Mouse (Mus musculus): ENCODE measurements at regions not wholly inside any gene's neighbourhood (a gene's known extent, or its start where the extent isn't known, plus 50 kb on each side); places are given as distances from the start of the nearest gene placed in this dataset.
A peak's percentile ranks its signal among the peaks of the same experiment; 100 is the strongest.

GRCm38 (mm10) chr5:111897568-111897967, 163.8 kb downstream of the Gm26897 start:
- no peak for DNase-seq

- DNase-seq: no peak
Observed at GRCm38 (mm10) chr5:111898482-111898881, 164.8 kb downstream of the Gm26897 start.

GRCm38 (mm10) chr5:111901197-111901596, 167.5 kb downstream of the Gm26897 start:
- no peak for DNase-seq

- DNase-seq: no peak
Observed at GRCm38 (mm10) chr5:111901678-111902077, 168.0 kb downstream of the Gm26897 start.

GRCm38 (mm10) chr5:111908085-111908484, 174.4 kb downstream of the Gm26897 start:
- no peak for DNase-seq

- no peak for DNase-seq
Observed at GRCm38 (mm10) chr5:111910514-111910913, 176.8 kb downstream of the Gm26897 start.

- no peak for DNase-seq
Observed at GRCm38 (mm10) chr5:111913354-111913753, 179.6 kb downstream of the Gm26897 start.

GRCm38 (mm10) chr5:111914296-111914695, 180.6 kb downstream of the Gm26897 start:
- DNase-seq: no peak

- DNase-seq: no peak
Observed at GRCm38 (mm10) chr5:111917643-111918252, 184.0 kb downstream of the Gm26897 start.

- DNase-seq: no peak
Observed at GRCm38 (mm10) chr5:111918888-111919287, 185.2 kb downstream of the Gm26897 start.

GRCm38 (mm10) chr5:111922991-111923701, 189.4 kb downstream of the Gm26897 start:
- no peak for DNase-seq

GRCm38 (mm10) chr5:111925757-111926156, 192.0 kb downstream of the Gm26897 start:
- no peak for DNase-seq

- DNase-seq: no peak
Observed at GRCm38 (mm10) chr5:111929180-111929990, 195.7 kb downstream of the Gm26897 start.

- no peak for DNase-seq
Observed at GRCm38 (mm10) chr5:111929991-111930339, 196.2 kb downstream of the Gm26897 start.

- DNase-seq: no peak
Observed at GRCm38 (mm10) chr5:111931733-111932132, 198.0 kb downstream of the Gm26897 start.

- peak; percentile 97 for DNase-seq
Observed at GRCm38 (mm10) chr5:111935381-111936134, 201.8 kb downstream of the Gm26897 start.

- peak; percentile 70 for DNase-seq
Observed at GRCm38 (mm10) chr5:111941831-111942230, 208.1 kb downstream of the Gm26897 start.

- DNase-seq: no peak
Observed at GRCm38 (mm10) chr5:111942792-111943191, 209.1 kb downstream of the Gm26897 start.

GRCm38 (mm10) chr5:111943337-111944162, 209.8 kb downstream of the Gm26897 start:
- DNase-seq: peak; percentile 84

GRCm38 (mm10) chr5:111944273-111944971, 210.7 kb downstream of the Gm26897 start:
- peak; percentile 80 for DNase-seq

GRCm38 (mm10) chr5:111944972-111945285, 211.2 kb downstream of the Gm26897 start:
- DNase-seq: peak; percentile 70

GRCm38 (mm10) chr5:111946281-111946680, 212.6 kb downstream of the Gm26897 start:
- peak; percentile 79 for DNase-seq

Measured in heart, adult 11 months (tissue).